Mouse (Mus musculus): ENCODE measurements around the gene Creld1. TPM values are rescaled to one million over a fixed set of nuclear protein-coding genes. Genes with fewer than 3 reads are reported as not detected.

Gene Creld1
- polyA plus RNA-seq, 1 experiment from 2014 or later = 17.1 TPM

DNA sequence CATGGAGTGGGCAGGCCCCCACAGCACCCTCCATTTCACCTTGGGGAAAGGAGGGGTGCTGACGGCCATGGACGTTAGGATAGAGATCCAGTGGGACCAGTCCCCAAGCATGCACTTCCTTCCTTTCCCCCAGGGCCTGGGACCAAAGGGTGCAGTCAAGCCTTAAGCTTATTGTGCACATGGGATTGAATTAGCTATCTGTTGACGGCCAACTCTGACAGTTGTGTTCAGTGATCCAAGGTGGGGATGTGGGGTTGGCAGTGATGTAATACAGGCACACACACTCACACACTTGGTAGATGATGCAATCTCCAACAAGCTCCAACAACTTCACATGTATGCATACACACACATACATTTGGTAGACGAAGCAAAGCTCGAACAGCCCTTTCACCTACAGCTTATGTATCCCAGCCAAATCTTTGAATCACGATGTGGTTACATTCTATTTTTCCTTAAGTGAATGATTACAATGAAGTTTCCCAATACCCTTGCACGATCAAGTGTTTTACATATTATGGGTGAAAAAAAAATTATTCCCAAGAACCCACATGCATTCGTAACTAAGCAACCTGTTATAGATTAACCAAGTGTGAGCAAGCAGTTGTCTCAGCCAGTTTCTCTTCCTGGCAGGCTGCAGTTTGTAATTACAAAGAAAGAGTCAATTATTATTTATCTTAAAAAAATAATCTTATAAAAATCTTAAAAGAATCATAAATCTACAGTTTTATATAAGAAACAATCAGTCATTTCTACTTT, 38.7 kb upstream of the Creld1 start:
- Histone ChIP-seq H3K4me1 (peaks cover 8% of the 10 kb centered on the region), H3K4me3 (no peak overlapping the region), H3K4me2 (replicated peaks) (no peak overlapping the region), H3K27ac (no peak overlapping the region), H3K27me3 (no peaks in the 10 kb centered on the region), H3K9ac (no peak overlapping the region), H3K36me3 (peaks cover 36% of the 10 kb centered on the region), H3K9me3 (no peaks in the 10 kb centered on the region)
- 88% methylated on average over 8 of the region's 8 CpGs for WGBS
- ATAC-seq (ENCODE audit: low FRiP score, low read depth) = no peak

DNA sequence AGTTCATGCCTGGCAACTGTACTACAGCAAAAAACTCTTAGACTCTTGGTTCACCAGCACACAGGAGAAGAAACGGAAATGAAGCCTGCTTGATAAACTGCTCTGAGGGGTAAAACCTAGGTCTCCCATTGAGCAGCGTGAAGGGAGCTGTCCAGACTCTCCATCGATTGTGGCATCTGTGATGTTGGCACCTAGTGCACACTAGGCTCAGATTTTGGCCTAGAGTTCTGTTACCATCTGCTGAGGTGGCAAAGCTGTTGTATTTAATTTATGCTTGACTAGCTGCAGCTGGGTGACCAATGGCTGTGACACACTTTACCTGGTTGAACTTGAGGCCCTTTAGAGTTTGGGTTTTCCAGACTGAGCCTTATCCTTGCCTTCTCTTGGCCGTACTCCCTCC, 35.5 kb upstream of the Creld1 start:
- ATAC-seq (ENCODE audit: low FRiP score, low read depth) = no peak
- WGBS = 94% methylated on average over 4 of the region's 4 CpGs

DNA sequence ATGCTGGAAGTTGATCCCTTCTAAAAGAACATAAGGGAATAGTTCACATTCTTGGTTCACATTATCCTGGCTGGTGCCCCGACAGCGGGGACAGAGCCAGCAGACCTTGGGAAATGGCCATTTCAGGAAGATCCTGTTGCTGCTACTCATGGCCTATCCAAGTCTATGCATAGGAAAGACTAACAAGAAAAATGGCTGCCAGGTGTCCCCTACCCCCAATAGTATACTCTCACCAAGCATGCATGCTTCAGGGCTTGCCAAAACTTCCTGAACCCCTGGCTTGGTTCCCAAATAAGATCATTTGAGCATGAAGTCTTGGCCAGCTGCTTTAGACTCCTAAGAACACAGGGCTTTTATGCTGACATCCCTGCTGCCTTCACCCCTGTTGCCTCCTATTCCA, 31.3 kb upstream of the Creld1 start:
- Histone ChIP-seq H3K27me3 (no peaks in the 10 kb centered on the region), H3K4me3 (no peak overlapping the region), H3K9ac (no peak overlapping the region), H3K4me1 (0 out of 2 replicates have a peak, but pooled peaks cover 5% of the 10 kb centered on the region), H3K9me3 (no peaks in the 10 kb centered on the region), H3K4me2 (replicated peaks) (no peak overlapping the region), H3K27ac (no peak overlapping the region), H3K36me3 (peaks cover 23% of the 10 kb centered on the region)
- peak; percentile 61; the same call in 1 of the 2 replicates for ATAC-seq (ENCODE audit: low FRiP score, low read depth)
- 83% methylated on average over 2 of the region's 2 CpGs for WGBS

More for the DNA sequence above, 35.5 kb upstream of the Creld1 start:
- peaks cover 13% of the 10 kb centered on the region for H3K4me1 ChIP-seq
- H3K27me3 ChIP-seq = no peaks in the 10 kb centered on the region
- no peaks in the 10 kb centered on the region for H3K9me3 ChIP-seq
- H3K27ac ChIP-seq = no peak overlapping the region
- no peak overlapping the region for H3K4me2 ChIP-seq (replicated peaks)
- no peak overlapping the region for H3K9ac ChIP-seq
- peaks cover 36% of the 10 kb centered on the region for H3K36me3 ChIP-seq
- no peak overlapping the region for H3K4me3 ChIP-seq

DNA sequence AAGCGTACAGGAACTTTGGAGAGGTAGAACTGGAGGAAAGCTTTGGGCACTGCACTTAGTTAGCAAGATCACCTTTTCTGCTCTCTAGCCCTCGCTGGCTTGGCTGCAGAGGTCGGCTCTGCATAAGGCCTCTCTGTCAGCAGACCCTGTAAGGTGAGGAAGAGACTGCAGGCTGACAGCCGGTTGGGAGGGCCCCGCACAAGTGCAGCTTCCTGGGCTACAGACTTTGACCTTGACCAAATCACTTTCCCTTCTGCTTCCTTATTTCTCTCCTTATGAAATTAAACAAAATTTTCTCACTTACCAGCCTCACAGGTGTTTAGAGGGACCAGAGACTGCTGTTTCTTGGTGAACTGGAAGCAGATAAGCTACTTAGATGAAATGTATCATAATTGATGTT, 28.1 kb upstream of the Creld1 start:
- H3K27me3 ChIP-seq = no peaks in the 10 kb centered on the region

DNA sequence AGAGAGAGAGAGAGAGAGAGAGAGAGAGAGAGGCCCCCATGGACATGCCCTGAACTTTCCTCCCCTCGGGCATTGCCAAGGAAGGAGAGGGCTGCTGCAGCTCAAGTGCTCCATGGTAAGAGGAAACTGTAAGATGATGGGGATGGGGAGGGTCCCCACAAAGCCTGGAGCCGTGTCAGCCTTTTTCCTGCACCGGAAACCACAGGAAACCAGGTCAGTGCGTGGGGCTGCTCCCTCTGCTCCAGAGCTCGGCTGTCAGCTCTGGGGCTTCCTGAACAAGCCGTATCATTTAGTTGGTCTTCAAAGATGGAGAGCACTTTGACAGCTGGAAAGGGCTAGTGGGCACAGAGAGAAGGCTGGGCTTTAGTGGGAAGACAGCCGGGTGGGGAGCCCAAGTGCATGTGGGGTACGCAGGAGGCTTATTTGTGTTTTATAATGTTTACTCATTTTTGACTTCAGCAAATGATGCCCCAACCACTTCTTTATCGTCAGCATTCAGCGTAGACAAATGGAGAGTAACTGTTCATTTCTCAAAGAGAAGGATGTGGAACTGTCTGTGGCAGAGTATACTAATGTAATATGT, 25.1 kb upstream of the Creld1 start, which contains the start of gene Il17re:
TSS of gene Il17re (plus strand) at position 533 of the 583 bp plus-strand sequence.
- Histone ChIP-seq H3K27me3 (no peaks in the 10 kb centered on the region), H3K4me1 (no peaks in the 10 kb centered on the region), H3K9ac (0 out of 2 replicates have a peak within 1 kb of the TSS, but pooled peaks have one; percentile 35), H3K27ac (no peak within 1 kb of the TSS), H3K4me3 (no peak within 1 kb of the TSS), H3K36me3 (no peaks in the 10 kb centered on the region), H3K9me3 (no peaks in the 10 kb centered on the region), H3K4me2 (replicated peaks) (peak within 1 kb of the TSS; percentile 26)
- ATAC-seq (ENCODE audit: low FRiP score, low read depth) = no peak
- 62% methylated on average over 9 of the region's 10 CpGs for WGBS

More for the DNA sequence above, 28.1 kb upstream of the Creld1 start:
- H3K4me2 ChIP-seq (replicated peaks) = no peak overlapping the region
- ATAC-seq (ENCODE audit: low FRiP score, low read depth) = no peak
- H3K9ac ChIP-seq = no peak overlapping the region
- no peak overlapping the region for H3K27ac ChIP-seq
- H3K4me3 ChIP-seq = no peak overlapping the region
- 66% methylated on average over 5 of the region's 5 CpGs for WGBS
- H3K4me1 ChIP-seq = 0 out of 2 replicates have a peak, but pooled peaks cover 5% of the 10 kb centered on the region
- H3K9me3 ChIP-seq = no peaks in the 10 kb centered on the region
- H3K36me3 ChIP-seq = no peaks in the 10 kb centered on the region

DNA sequence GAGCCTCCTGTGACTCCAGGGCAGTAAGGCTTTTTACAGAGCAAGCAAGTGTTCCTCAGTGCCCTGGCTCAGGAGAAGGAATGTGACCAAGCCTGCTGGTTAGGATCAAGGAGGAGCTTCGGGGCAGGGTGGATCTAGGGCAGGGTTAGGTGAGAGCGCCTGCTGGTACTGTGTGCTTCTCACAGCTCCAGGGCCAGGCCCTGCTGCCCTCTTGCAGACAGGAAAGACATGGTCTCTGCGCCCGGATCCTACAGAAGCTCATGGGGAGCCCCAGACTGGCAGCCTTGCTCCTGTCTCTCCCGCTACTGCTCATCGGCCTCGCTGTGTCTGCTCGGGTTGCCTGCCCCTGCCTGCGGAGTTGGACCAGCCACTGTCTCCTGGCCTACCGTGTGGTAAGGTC, 24.5 kb upstream of the Creld1 start:
- H3K27ac ChIP-seq = no peak overlapping the region
- ATAC-seq (ENCODE audit: low FRiP score, low read depth) = no peak
- H3K27me3 ChIP-seq = no peaks in the 10 kb centered on the region
- 47% methylated on average over 10 of the region's 10 CpGs for WGBS
- 0 out of 2 replicates have a peak overlapping the region, but pooled peaks have one; percentile 35 for H3K9ac ChIP-seq
- H3K4me1 ChIP-seq = no peaks in the 10 kb centered on the region
- H3K4me3 ChIP-seq = no peak overlapping the region
- H3K9me3 ChIP-seq = no peaks in the 10 kb centered on the region
- H3K4me2 ChIP-seq (replicated peaks) = peak overlapping the region; percentile 26
- H3K36me3 ChIP-seq = no peaks in the 10 kb centered on the region

- no peaks in the 10 kb centered on the region for H3K9me3 ChIP-seq
- no peak overlapping the region for H3K27ac ChIP-seq
- H3K4me2 ChIP-seq (replicated peaks) = no peak overlapping the region
- H3K27me3 ChIP-seq = peaks cover 17% of the 10 kb centered on the region; the same call in 1 of the 2 replicates
- no peaks in the 10 kb centered on the region for H3K36me3 ChIP-seq
- WGBS = 67% methylated on average over 7 of the region's 7 CpGs
- no peak overlapping the region for H3K9ac ChIP-seq
- ATAC-seq (ENCODE audit: low FRiP score, low read depth) = no peak
- H3K4me1 ChIP-seq = peaks cover 5% of the 10 kb centered on the region
- H3K4me3 ChIP-seq = no peak overlapping the region
Observed at GRCm38 (mm10) chr6:113464040-113464439, 19.1 kb upstream of the Creld1 start.

GRCm38 (mm10) chr6:113465602-113466001, 17.5 kb upstream of the Creld1 start:
- Histone ChIP-seq H3K4me2 (replicated peaks) (no peak overlapping the region), H3K9me3 (no peaks in the 10 kb centered on the region), H3K9ac (no peak overlapping the region), H3K27me3 (peaks cover 32% of the 10 kb centered on the region), H3K27ac (no peak overlapping the region), H3K36me3 (no peaks in the 10 kb centered on the region), H3K4me3 (no peak overlapping the region), H3K4me1 (peaks cover 13% of the 10 kb centered on the region)
- 64% methylated on average over 5 of the region's 5 CpGs for WGBS
- no peak for ATAC-seq (ENCODE audit: low FRiP score, low read depth)

DNA sequence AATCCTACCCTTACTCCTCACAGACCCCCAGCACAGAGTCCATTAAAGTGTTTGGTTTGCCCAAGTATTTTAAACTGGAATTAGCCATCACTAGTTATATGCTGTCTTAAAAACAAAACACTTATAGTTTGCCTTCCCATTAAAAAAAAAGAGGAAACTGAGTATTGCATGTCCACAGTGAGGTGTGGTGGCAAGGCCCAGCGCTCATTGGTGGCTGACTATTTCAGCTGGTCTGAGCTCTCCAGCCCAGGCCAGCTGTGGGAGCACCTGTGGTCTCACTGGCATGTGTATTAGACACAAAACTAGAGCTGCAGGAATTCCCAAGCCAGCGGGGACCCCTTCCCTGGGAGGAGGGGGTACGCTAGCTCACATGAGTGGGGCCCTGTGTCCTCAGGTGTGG, 14.6 kb upstream of the Creld1 start:
- Histone ChIP-seq H3K9ac (no peak overlapping the region), H3K4me1 (peaks cover 30% of the 10 kb centered on the region), H3K4me3 (no peak overlapping the region)

DNA sequence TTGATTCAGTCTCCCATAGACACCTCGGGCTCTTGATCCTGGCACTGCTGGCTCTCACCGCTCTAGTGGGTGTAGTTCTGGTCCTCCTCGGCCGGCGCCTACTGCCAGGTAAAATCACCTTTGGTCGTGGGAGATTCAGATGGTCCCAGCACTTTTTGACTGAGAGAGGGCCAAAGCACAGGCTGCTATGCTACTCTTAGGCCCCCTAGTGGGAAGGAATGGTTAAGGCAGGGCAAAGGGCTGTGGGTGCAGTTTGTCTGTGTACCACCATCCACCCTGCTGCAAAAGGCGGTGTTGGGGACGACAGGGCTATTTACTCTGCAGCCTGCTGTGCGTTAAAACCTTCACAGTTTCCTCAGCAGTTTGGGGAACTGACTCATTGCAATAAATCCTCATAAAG, 14.1 kb upstream of the Creld1 start:
- Histone ChIP-seq H3K4me3 (peak overlapping the region; percentile 46), H3K4me2 (replicated peaks) (peak overlapping the region; percentile 72), H3K9ac (peak overlapping the region; percentile 60), H3K27me3 (peaks cover 52% of the 10 kb centered on the region), H3K9me3 (no peaks in the 10 kb centered on the region), H3K27ac (no peak overlapping the region), H3K36me3 (no peaks in the 10 kb centered on the region), H3K4me1 (peaks cover 30% of the 10 kb centered on the region)
- ATAC-seq (ENCODE audit: low FRiP score, low read depth) = peak; percentile 71; the same call in 1 of the 2 replicates
- 7% methylated on average over 9 of the region's 9 CpGs for WGBS

More for the DNA sequence above, 14.6 kb upstream of the Creld1 start:
- WGBS = 58% methylated on average over 3 of the region's 3 CpGs
- no peaks in the 10 kb centered on the region for H3K36me3 ChIP-seq
- H3K27ac ChIP-seq = no peak overlapping the region
- no peaks in the 10 kb centered on the region for H3K9me3 ChIP-seq
- peaks cover 52% of the 10 kb centered on the region for H3K27me3 ChIP-seq
- no peak for ATAC-seq (ENCODE audit: low FRiP score, low read depth)
- H3K4me2 ChIP-seq (replicated peaks) = peak overlapping the region; percentile 72

GRCm38 (mm10) chr6:113469432-113469831, 13.7 kb upstream of the Creld1 start:
- WGBS = 2% methylated on average over 30 of the region's 31 CpGs
- Histone ChIP-seq H3K9ac (peak overlapping the region; percentile 60), H3K36me3 (no peaks in the 10 kb centered on the region), H3K4me2 (replicated peaks) (peak overlapping the region; percentile 72), H3K27ac (no peak overlapping the region; the same call in 1 of the 2 replicates), H3K9me3 (no peaks in the 10 kb centered on the region), H3K4me3 (peak overlapping the region; percentile 46), H3K27me3 (peaks cover 52% of the 10 kb centered on the region), H3K4me1 (peaks cover 30% of the 10 kb centered on the region)
- peak; percentile 68 for ATAC-seq (ENCODE audit: low FRiP score, low read depth)

GRCm38 (mm10) chr6:113471297-113471936, 11.7 kb upstream of the Creld1 start, which contains the start of gene Il17rc:
Gene Il17rc, plus strand, starts transcription at chr6:113471427.
- peaks cover 46% of the 10 kb centered on the region for H3K27me3 ChIP-seq
- H3K36me3 ChIP-seq = no peaks in the 10 kb centered on the region
- peak within 1 kb of the TSS; percentile 26 for H3K4me3 ChIP-seq
- no peaks in the 10 kb centered on the region for H3K9me3 ChIP-seq
- peak within 1 kb of the TSS; percentile 52 for H3K4me2 ChIP-seq (replicated peaks)
- ATAC-seq (ENCODE audit: low FRiP score, low read depth) = no peak
- 20% methylated on average over 12 of the region's 12 CpGs for WGBS
- peak within 1 kb of the TSS; percentile 55 for H3K9ac ChIP-seq
- H3K4me1 ChIP-seq = peaks cover 30% of the 10 kb centered on the region
- H3K27ac ChIP-seq = no peak within 1 kb of the TSS

Measured in limb, embryonic 13.5 days (tissue).